Mouse (Mus musculus) erythroid progenitor cell, adult 5-6 weeks (primary cell): Measurements from ENCODE around the gene Efna3. TPM values are rescaled to one million over a fixed set of nuclear protein-coding genes. Genes with fewer than 3 reads are reported as not detected.

Experiments
- ATAC-seq: replicated peaks from 2 replicates; pipeline ENCODE4 v1.8.0; 2016; ENCODE audit warnings: moderate number of reproducible peaks, mild to moderate bottlenecking, moderate TSS enrichment, inconsistent platforms; ENCODE audit not compliant: poor library complexity, low FRiP score, severe bottlenecking
- total RNA-seq, 2 experiments: library from RNA; stranded (forward) in 1 of 2; stranded (reverse) in 1 of 2; fragments of 150-400 nt in 1 of 2; fragments of 186-747, 209-891 nt in 1 of 2; gene quantifications; 2 replicates each; pipeline versions ENCODE4 v1.2.3 to v1.2.4; 2015 to 2017; ENCODE audit warnings: low replicate concordance in 2 of 2

Gene Efna3
- total RNA-seq, 2 experiments from 2014 or later, result not detected

DNA sequence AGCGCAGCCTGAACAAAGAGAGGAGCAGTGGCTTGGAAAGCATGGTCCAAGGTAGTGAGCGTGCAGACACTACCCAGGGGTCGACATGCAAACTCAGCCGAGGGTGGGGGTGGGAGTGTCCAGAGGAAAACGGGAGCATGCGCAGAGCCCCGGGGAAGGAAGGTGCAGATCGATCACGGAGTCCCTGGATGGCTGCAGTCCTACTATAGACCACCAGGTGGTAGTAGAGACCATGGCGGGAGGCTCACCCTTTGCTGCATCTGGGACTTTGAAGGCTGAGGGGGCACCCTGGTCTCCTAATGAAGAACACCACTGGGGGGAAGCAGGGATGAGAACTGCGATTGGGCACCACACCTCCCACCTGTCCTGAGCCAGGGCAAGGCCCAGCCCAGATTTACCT is 17.7 kb upstream of the Efna3 start:
- peak; percentile 70 for ATAC-seq

DNA sequence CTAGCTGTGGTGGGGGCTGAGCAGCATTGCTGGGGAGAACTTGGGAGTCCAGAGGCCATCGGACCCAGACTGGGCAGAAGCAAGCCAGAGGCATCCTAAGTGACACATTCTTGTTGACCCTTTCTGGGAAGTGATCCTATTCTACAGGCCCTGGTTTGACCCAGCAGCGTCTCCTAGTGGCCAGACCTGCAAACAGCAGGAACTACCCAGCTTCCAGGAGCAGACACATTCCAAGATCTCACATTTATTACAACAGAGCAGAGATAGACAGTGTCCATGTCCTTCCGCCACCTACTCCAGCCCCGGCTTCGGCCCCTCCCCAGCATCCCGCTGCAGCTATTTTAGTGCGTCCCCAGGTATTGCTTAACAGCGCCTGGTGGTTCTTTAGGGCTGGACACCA is 16.7 kb upstream of the Efna3 start:
- peak; percentile 39; the same call in 1 of the 2 replicates for ATAC-seq

- no peak for ATAC-seq
Observed at GRCm38 (mm10) chr3:89337721-89338578, 15.2 kb upstream of the Efna3 start, which contains the start of gene Efna4. TSS of gene Efna4 (minus strand) at chr3:89338028.

- no peak for ATAC-seq
Observed at GRCm38 (mm10) chr3:89337062-89337720, 14.4 kb upstream of the Efna3 start.

DNA sequence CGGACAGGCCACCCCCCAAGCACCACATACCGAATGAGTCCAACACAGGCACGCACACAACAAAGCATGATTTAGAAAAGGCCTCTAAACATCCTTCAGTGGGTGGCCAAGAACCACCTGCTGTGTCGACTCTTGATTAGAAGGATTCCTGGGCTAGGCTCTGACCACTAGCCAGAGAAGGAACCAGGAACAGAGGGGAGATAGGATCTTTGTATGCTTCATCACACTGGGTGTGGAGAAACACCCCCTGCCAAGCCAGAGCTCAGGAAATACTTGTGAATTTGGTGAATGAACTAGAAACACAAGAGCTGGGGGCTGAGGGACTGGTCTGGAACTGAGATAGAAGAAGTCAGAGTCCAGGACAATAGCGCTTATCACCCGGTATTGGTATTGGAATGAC is 13.8 kb upstream of the Efna3 start:
- no peak for ATAC-seq

GRCm38 (mm10) chr3:89333053-89333452 is 10.3 kb upstream of the Efna3 start:
- ATAC-seq, result no peak

GRCm38 (mm10) chr3:89332476-89332875 is 9.7 kb upstream of the Efna3 start:
- no peak for ATAC-seq

GRCm38 (mm10) chr3:89332013-89332412 is 9.2 kb upstream of the Efna3 start:
- ATAC-seq, result no peak

DNA sequence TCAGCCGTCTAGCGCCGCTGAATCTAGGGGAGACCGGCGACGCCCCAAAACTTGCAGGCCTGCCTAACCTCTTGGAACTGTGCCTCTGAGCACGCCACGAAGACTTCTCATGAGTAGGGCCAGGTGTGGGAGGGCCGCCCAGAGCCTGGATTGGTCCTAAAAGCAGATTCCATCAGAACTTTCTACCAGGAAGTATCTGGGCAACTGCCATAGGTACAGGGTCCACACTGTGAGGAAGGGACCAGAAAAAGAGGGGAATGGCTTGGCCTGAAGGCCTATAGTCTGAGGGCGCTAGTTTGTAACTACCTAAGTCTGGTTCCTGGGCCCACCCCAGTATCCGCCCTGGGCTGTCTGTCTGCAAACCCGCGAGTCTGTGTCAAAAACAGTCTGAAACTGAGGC is 8.8 kb upstream of the Efna3 start:
- no peak for ATAC-seq

- no peak for ATAC-seq
Observed at GRCm38 (mm10) chr3:89330948-89331347, 8.2 kb upstream of the Efna3 start.

DNA sequence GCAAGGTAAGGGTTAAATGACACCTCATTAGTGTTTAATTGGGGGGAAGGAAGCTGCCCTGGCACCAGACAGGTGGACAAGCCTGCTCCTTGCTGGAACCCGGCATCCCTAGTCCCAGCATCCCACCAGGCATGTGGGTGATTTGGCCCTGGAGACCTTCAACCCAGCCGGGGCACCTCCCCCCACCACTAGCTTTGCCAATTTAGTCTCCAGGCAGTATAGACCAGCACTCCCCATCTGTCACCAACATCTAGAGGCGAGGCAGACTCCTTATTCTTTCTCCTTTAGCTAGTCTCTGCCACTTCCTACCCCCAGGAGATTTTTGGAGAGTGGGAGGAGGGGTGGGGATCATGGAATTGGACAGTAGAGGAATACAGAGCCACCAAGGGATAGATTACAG is 7.6 kb upstream of the Efna3 start:
- no peak for ATAC-seq

GRCm38 (mm10) chr3:89328623-89329022 is 5.9 kb upstream of the Efna3 start:
- no peak for ATAC-seq

- no peak for ATAC-seq
Observed at GRCm38 (mm10) chr3:89327371-89327870, 4.7 kb upstream of the Efna3 start.

- no peak for ATAC-seq
Observed at GRCm38 (mm10) chr3:89325882-89326281, 3.1 kb upstream of the Efna3 start.

GRCm38 (mm10) chr3:89322131-89322500 is 649 bp downstream of the Efna3 start:
- no peak for ATAC-seq

- no peak for ATAC-seq
Observed at GRCm38 (mm10) chr3:89321183-89322130, 1.3 kb downstream of the Efna3 start.

- ATAC-seq, result no peak
Observed at GRCm38 (mm10) chr3:89320581-89321182, 2.1 kb downstream of the Efna3 start.

DNA sequence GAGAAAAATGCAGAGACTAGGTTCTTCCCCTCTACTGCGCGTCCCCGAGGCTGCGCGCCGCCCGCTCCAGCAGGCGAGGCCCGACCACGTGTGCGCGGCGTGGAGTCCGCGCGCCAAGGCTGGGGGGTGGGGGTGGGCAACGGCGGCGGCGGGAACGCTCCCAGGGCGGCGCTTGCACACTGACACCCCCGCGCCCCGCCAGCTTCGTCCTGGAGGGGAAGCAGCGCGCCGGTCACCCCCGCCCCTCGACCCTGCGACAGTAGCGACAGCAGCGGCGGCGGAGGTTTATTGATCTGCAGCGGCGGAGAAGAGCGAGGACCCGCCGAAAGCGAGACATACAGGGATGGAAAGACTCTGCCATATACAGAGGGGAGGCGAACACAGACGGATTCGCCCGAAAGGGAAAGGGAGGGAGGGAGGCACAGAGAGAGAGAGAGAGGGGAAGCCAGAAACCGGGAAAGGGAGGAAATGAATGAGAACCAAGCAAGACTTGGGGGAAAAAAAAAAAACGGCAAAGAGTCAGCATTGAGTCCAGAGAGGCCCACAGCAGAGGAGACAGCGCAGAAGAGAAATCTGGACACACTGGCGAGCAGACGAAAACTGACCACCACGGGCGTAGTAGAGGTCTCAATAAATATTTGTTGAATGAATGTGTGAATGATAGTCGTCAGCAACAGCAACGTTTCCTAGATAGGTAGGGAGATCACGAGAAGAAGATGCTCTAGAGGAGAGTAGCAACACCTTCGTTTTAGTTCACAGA is 3.0 kb downstream of the Efna3 start:
- no peak for ATAC-seq
